Mouse (Mus musculus): Measurements from ENCODE around the gene Tbc1d1. TPM values are rescaled to one million over a fixed set of nuclear protein-coding genes. Genes with fewer than 3 reads are reported as not detected.

Tbc1d1 gene
- polyA plus RNA-seq, 1 experiment from 2014 or later = 21.2 TPM

GRCm38 (mm10) chr5:64236561-64236960 lies 80.5 kb downstream of the Tbc1d1 start:
- no peaks in the 10 kb centered on the region for H3K9me3 ChIP-seq
- no peak overlapping the region for H3K27ac ChIP-seq
- H3K27me3 ChIP-seq (ENCODE audit: insufficient read depth, poor library complexity, severe bottlenecking) = no peaks in the 10 kb centered on the region
- H3K4me1 ChIP-seq (replicated peaks) = peaks cover 31% of the 10 kb centered on the region
- no peaks in the 10 kb centered on the region for H3K36me3 ChIP-seq
- no peak for DNase-seq (ENCODE audit: low spot score)
- H3K4me3 ChIP-seq = no peak overlapping the region
- 68% methylated on average over 7 of the region's 7 CpGs for WGBS

- no peak overlapping the region for H3K4me3 ChIP-seq
- H3K27ac ChIP-seq = no peak overlapping the region
- no peaks in the 10 kb centered on the region for H3K9me3 ChIP-seq
- no peaks in the 10 kb centered on the region for H3K27me3 ChIP-seq (ENCODE audit: insufficient read depth, poor library complexity, severe bottlenecking)
- WGBS = 26% methylated on average over 1 of the region's 1 CpGs
- peaks cover 34% of the 10 kb centered on the region for H3K4me1 ChIP-seq (replicated peaks)
- H3K36me3 ChIP-seq = no peaks in the 10 kb centered on the region
- DNase-seq (ENCODE audit: low spot score) = no peak
Observed at GRCm38 (mm10) chr5:64237263-64237662, 81.2 kb downstream of the Tbc1d1 start.

DNA sequence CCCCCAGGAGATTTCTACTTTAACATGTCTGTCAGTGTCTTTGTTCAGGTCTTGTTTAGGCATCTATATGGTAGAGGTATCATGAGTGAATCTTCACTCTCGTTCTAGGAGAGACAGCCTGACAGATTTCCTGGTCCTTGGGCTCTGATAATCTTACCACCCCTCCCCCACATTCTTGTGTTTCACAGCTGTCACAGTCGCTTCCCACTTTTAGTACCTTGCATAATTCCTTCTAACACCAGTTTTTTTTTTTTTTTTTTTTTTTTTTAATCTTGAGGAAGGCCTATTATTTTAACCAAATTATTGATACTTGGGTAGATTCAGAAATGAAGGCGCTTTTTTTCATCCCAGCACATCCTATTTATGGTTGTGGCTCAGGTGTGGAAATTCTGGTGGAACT lies 81.6 kb downstream of the Tbc1d1 start:
- Histone ChIP-seq H3K9me3 (no peaks in the 10 kb centered on the region), H3K27me3 (ENCODE audit: insufficient read depth, poor library complexity, severe bottlenecking) (no peaks in the 10 kb centered on the region), H3K27ac (no peak overlapping the region), H3K4me3 (no peak overlapping the region), H3K36me3 (no peaks in the 10 kb centered on the region), H3K4me1 (replicated peaks) (peaks cover 34% of the 10 kb centered on the region)
- 58% methylated on average over 3 of the region's 3 CpGs for WGBS
- DNase-seq (ENCODE audit: low spot score) = no peak

GRCm38 (mm10) chr5:64238894-64239652 lies 83.0 kb downstream of the Tbc1d1 start:
- Histone ChIP-seq H3K27ac (no peak overlapping the region), H3K36me3 (no peaks in the 10 kb centered on the region), H3K4me3 (no peak overlapping the region), H3K27me3 (ENCODE audit: insufficient read depth, poor library complexity, severe bottlenecking) (no peaks in the 10 kb centered on the region), H3K4me1 (replicated peaks) (peaks cover 40% of the 10 kb centered on the region), H3K9me3 (no peaks in the 10 kb centered on the region)
- 94% methylated on average over 3 of the region's 3 CpGs for WGBS
- no peak for DNase-seq (ENCODE audit: low spot score)

GRCm38 (mm10) chr5:64240941-64241682 lies 85.0 kb downstream of the Tbc1d1 start:
- Histone ChIP-seq H3K36me3 (no peaks in the 10 kb centered on the region), H3K9me3 (no peaks in the 10 kb centered on the region), H3K4me3 (no peak overlapping the region), H3K27me3 (ENCODE audit: insufficient read depth, poor library complexity, severe bottlenecking) (no peaks in the 10 kb centered on the region), H3K27ac (no peak overlapping the region), H3K4me1 (replicated peaks) (peaks cover 40% of the 10 kb centered on the region)
- 83% methylated on average over 13 of the region's 13 CpGs for WGBS
- no peak for DNase-seq (ENCODE audit: low spot score)

GRCm38 (mm10) chr5:64241867-64242266 lies 85.8 kb downstream of the Tbc1d1 start:
- 88% methylated on average over 8 of the region's 8 CpGs for WGBS
- H3K4me3 ChIP-seq = no peak overlapping the region
- H3K4me1 ChIP-seq (replicated peaks) = peaks cover 40% of the 10 kb centered on the region
- no peaks in the 10 kb centered on the region for H3K27me3 ChIP-seq (ENCODE audit: insufficient read depth, poor library complexity, severe bottlenecking)
- no peaks in the 10 kb centered on the region for H3K36me3 ChIP-seq
- H3K9me3 ChIP-seq = no peaks in the 10 kb centered on the region
- no peak overlapping the region for H3K27ac ChIP-seq
- no peak for DNase-seq (ENCODE audit: low spot score)

GRCm38 (mm10) chr5:64242795-64243455 lies 86.8 kb downstream of the Tbc1d1 start:
- WGBS = 71% methylated on average over 9 of the region's 9 CpGs
- no peak for DNase-seq (ENCODE audit: low spot score)
- no peaks in the 10 kb centered on the region for H3K36me3 ChIP-seq
- no peaks in the 10 kb centered on the region for H3K9me3 ChIP-seq
- H3K27me3 ChIP-seq (ENCODE audit: insufficient read depth, poor library complexity, severe bottlenecking) = no peaks in the 10 kb centered on the region
- H3K4me3 ChIP-seq = no peak overlapping the region
- H3K27ac ChIP-seq = no peak overlapping the region
- peaks cover 33% of the 10 kb centered on the region for H3K4me1 ChIP-seq (replicated peaks)

DNA sequence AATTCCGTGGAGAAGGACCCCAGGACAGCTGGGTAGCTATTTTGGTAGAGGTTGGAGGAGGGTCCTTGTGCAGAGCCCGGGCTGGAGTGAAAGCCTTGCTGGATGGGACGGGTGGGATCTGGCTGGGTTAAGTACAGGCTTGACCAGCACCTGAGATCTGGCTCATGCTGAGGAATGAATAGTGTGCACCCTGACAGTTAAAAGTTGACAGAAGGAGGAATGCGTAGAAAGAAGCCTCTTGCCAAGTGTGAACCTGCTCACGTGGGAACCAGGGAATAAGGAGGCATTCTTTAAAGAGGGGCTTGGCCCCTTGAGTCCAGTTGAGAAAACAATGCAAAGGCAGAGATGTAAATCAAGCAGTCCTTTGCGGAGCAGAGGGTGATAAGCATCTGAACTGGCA lies 87.6 kb downstream of the Tbc1d1 start:
- Histone ChIP-seq H3K9me3 (no peaks in the 10 kb centered on the region), H3K4me3 (no peak overlapping the region), H3K27ac (peak overlapping the region; percentile 24; the same call in 1 of the 2 replicates), H3K27me3 (ENCODE audit: insufficient read depth, poor library complexity, severe bottlenecking) (no peaks in the 10 kb centered on the region), H3K4me1 (replicated peaks) (peaks cover 33% of the 10 kb centered on the region), H3K36me3 (no peaks in the 10 kb centered on the region)
- WGBS = 32% methylated on average over 6 of the region's 6 CpGs
- DNase-seq (ENCODE audit: low spot score) = no peak

DNA sequence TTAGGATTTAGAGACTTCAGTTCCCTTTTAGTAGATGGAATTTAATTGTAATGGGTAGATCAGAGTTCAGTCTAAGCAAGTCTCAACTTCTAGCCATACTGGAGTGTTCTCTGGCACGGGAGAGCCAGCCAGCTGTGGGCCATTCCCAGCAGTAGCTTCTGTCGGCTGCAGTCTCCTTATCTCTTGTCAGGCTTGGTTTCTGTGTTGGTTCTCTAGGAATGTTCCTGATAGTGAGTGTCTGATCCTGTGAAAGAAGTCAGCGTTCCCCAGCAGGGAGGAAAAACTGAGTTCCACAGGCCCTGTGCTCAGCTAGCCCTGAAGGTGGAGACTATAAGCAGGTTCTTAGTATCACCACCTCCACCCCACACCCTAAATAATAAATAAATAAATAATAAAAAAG lies 88.2 kb downstream of the Tbc1d1 start:
- no peaks in the 10 kb centered on the region for H3K27me3 ChIP-seq (ENCODE audit: insufficient read depth, poor library complexity, severe bottlenecking)
- H3K4me1 ChIP-seq (replicated peaks) = peaks cover 33% of the 10 kb centered on the region
- H3K9me3 ChIP-seq = no peaks in the 10 kb centered on the region
- no peak overlapping the region for H3K27ac ChIP-seq
- 27% methylated on average over 3 of the region's 3 CpGs for WGBS
- H3K36me3 ChIP-seq = no peaks in the 10 kb centered on the region
- no peak overlapping the region for H3K4me3 ChIP-seq
- DNase-seq (ENCODE audit: low spot score) = no peak

GRCm38 (mm10) chr5:64244745-64245144 lies 88.6 kb downstream of the Tbc1d1 start:
- H3K4me1 ChIP-seq (replicated peaks) = peaks cover 33% of the 10 kb centered on the region
- no peaks in the 10 kb centered on the region for H3K9me3 ChIP-seq
- H3K4me3 ChIP-seq = no peak overlapping the region
- no peaks in the 10 kb centered on the region for H3K27me3 ChIP-seq (ENCODE audit: insufficient read depth, poor library complexity, severe bottlenecking)
- no peaks in the 10 kb centered on the region for H3K36me3 ChIP-seq
- WGBS = 14% methylated on average over 5 of the region's 5 CpGs
- peak; percentile 28 for DNase-seq (ENCODE audit: low spot score)
- H3K27ac ChIP-seq = no peak overlapping the region

DNA sequence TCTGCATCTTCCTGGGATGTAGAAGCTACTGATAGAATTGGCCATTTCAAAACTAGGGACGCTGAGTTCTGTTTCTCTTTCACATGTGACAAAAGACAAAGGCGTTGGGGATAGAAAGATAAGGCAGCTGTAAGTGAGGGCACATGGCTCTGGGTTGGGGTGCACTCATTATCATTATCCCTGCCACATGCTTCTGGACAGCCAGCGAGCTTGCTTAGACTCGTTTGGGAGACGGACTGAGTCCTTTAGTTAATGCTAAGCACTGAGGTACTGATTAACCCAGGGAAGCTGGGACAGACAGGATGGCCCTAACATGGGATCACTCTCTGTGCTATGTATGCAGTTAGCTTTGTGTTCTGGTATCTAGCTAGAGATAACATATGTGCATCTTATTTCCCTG lies 95.3 kb downstream of the Tbc1d1 start:
- Histone ChIP-seq H3K27ac (no peak overlapping the region), H3K4me3 (no peak overlapping the region), H3K36me3 (peaks cover under 1% of the 10 kb centered on the region; the same call in 1 of the 2 replicates), H3K27me3 (ENCODE audit: insufficient read depth, poor library complexity, severe bottlenecking) (no peaks in the 10 kb centered on the region), H3K4me1 (replicated peaks) (peaks cover 20% of the 10 kb centered on the region), H3K9me3 (no peaks in the 10 kb centered on the region)
- 79% methylated on average over 5 of the region's 5 CpGs for WGBS
- DNase-seq (ENCODE audit: low spot score) = no peak

DNA sequence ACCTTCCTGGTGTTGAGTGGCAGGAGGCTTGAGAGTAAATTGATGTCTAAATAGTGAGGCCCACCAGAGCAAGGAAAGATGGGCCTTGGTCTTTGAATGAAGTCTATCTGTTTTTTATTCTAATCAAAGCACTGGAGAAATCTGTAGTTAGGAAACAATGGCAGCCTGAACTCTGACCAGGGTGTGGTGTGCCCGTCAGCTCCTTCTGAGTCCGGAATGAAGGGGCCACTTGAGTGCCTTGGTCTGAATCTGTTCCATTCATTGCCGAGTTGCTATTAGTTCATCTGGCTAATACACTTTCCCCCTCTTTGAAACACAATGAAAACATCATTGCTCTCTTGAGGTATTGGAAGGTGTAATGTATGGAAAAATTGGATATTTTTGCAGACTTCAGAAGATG lies 98.2 kb downstream of the Tbc1d1 start:
- Histone ChIP-seq H3K4me1 (replicated peaks) (peaks cover 20% of the 10 kb centered on the region), H3K36me3 (peaks cover 15% of the 10 kb centered on the region), H3K27ac (peak overlapping the region; percentile 53; the same call in 1 of the 2 replicates), H3K9me3 (no peaks in the 10 kb centered on the region), H3K4me3 (no peak overlapping the region), H3K27me3 (ENCODE audit: insufficient read depth, poor library complexity, severe bottlenecking) (no peaks in the 10 kb centered on the region)
- WGBS = 34% methylated on average over 3 of the region's 3 CpGs
- DNase-seq (ENCODE audit: low spot score) = no peak

DNA sequence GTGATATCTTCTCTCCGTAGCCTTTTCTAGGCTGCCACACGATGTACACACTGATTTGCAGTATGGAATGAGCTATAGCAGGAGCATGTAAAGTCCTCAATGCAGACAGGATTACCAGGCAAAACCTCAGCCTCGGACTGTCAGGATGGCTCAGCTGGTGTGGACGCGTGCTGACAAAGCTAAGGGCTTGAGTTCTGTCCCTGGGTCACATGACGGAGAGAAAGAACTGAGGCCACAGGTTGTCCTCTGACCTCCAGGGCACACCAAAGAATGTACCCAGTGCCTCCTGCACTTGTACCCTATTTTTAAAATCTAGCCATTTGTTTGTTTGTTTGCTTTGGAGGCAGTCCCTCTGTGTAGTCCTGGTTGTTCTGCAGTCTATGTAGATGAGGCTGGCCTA lies 98.9 kb downstream of the Tbc1d1 start:
- 34% methylated on average over 6 of the region's 6 CpGs for WGBS

More for the DNA sequence above, 98.9 kb downstream of the Tbc1d1 start:
- peaks cover 20% of the 10 kb centered on the region for H3K4me1 ChIP-seq (replicated peaks)
- H3K9me3 ChIP-seq = no peaks in the 10 kb centered on the region
- no peaks in the 10 kb centered on the region for H3K27me3 ChIP-seq (ENCODE audit: insufficient read depth, poor library complexity, severe bottlenecking)
- H3K4me3 ChIP-seq = no peak overlapping the region
- H3K27ac ChIP-seq = no peak overlapping the region
- no peak for DNase-seq (ENCODE audit: low spot score)
- peaks cover 17% of the 10 kb centered on the region for H3K36me3 ChIP-seq

Data from hindbrain, embryonic 10.5 days (tissue).